Mouse (Mus musculus) neural tube, embryonic 13.5 days (tissue): ENCODE measurements around the gene Hyou1. TPM values are rescaled to one million over a fixed set of nuclear protein-coding genes. Genes with fewer than 3 reads are reported as not detected.

Experiments
- ATAC-seq: fragments of 200-750 bp; cut with Nextera tagmentation; 2 replicates; pipeline ENCODE4 v1.8.0; 2017; ENCODE audit warnings: low read depth, mild to moderate bottlenecking, moderate TSS enrichment, moderate library complexity
- H3K27ac ChIP-seq: fragments of 300-500 bp; sonication (generic); replicated peaks from 2 replicates; pipeline ENCODE4 v1.5.1; 2015; ENCODE audit warnings: moderate library complexity, mild to moderate bottlenecking, inconsistent platforms
- H3K27me3 ChIP-seq: fragments of 300-500 bp; sonication (generic); 2 replicates; pipeline ENCODE4 v1.6.1; 2015; ENCODE audit warnings: mild to moderate bottlenecking, inconsistent platforms
- H3K36me3 ChIP-seq: fragments of 300-500 bp; sonication (generic); 2 replicates; pipeline ENCODE4 v1.6.1; 2015; ENCODE audit warnings: mild to moderate bottlenecking, inconsistent platforms
- H3K4me1 ChIP-seq: fragments of 300-500 bp; sonication (generic); replicated peaks from 2 replicates; pipeline ENCODE4 v1.6.1; 2015; ENCODE audit warnings: inconsistent platforms
- H3K4me2 ChIP-seq: fragments of 300-500 bp; sonication (generic); 2 replicates; pipeline ENCODE4 v1.6.1; 2015; ENCODE audit warnings: inconsistent platforms, mild to moderate bottlenecking, moderate library complexity
- H3K4me3 ChIP-seq: fragments of 300-500 bp; sonication (generic); 2 replicates; pipeline ENCODE4 v1.5.1; 2015; ENCODE audit warnings: mild to moderate bottlenecking, inconsistent platforms
- H3K9ac ChIP-seq: fragments of 300-500 bp; sonication (generic); 2 replicates; pipeline ENCODE4 v1.6.1; 2015; ENCODE audit warnings: moderate library complexity, mild to moderate bottlenecking, inconsistent platforms
- H3K9me3 ChIP-seq: fragments of 300-500 bp; sonication (generic); 2 replicates; pipeline ENCODE4 v1.6.1; 2016; ENCODE audit warnings: inconsistent platforms
- WGBS: fragments of 180-500 bp; shearing (Covaris S2); methylation state at CpG from one replicate; pipeline ENCODE4 v1.1.7; 2015; 5-methylcytosine and 5-hydroxymethylcytosine counted together
- microRNA-seq: library from miRNA; unstranded; fragments of <30 nt; microRNA quantifications from one replicate; pipeline ENCODE4, GENCODE M21; 2016
- polyA plus RNA-seq: library from polyadenylated mRNA; unstranded; fragments of >200 nt; fragmentation: Nextera tagmentation; extraction: Ambion mirVana; gene quantifications from 2 replicates; pipeline ENCODE4 v1.2.1, GENCODE M21; 2015

Hyou1 gene
- polyA plus RNA-seq, 1 experiment from 2014 or later: 26.4 TPM

DNA sequence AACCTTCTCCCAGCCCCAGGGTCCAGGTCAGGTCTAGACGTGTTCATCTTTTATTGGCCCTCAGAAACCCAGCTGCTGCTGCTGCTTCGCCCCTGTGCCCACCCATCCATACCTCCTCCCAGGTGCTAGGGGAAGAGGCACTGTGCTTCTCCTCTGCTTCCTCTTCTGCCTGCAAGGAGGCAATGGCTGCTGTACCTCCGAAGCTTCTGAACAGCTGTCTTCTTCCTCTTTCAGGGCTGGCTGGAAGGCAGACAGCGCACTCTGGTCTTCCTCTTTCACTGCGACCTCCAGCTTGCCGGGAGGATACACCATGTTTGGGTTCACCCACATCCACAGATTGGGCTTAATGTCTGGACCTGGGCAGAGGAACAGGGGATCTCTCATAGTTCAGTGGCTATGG is 56.5 kb downstream of the Hyou1 start:
- no peak for ATAC-seq
- whole genome bisulfite sequencing: 79% methylated on average over 6 of the region's 6 CpGs
- Histone ChIP-seq H3K27ac (no peak overlapping the region), H3K9me3 (no peaks in the 10 kb centered on the region), H3K4me1 (peaks cover 3% of the 10 kb centered on the region), H3K4me3 (no peak overlapping the region), H3K4me2 (no peak overlapping the region), H3K36me3 (no peaks in the 10 kb centered on the region), H3K9ac (no peak overlapping the region), H3K27me3 (no peaks in the 10 kb centered on the region)

DNA sequence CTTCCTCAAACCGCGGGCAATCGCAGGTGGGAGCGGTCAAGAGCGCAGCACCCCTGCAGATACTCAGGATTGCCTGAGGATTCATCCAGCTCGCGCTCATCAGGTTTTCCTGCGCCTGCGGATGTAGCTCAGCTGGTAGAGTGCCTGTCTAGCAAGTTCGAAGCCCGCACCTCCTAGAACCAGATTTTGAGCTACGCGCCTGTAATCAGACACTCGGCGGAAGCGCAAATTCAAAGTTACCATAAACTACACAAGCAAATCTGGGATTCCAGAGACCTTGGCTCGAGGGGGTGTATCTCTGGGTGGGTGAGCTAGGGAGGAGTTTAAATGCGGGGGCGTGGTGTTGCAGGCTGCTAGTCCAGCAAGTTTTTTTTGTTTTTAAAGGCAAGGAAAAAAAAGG is 61.7 kb downstream of the Hyou1 start, which contains the start of gene Foxr1:
Gene Foxr1, minus strand, starts transcription at position 176 of the 400 bp plus-strand sequence.
- H3K27ac ChIP-seq: no peak within 1 kb of the TSS
- no peak within 1 kb of the TSS for H3K4me2 ChIP-seq
- no peaks in the 10 kb centered on the region for H3K4me1 ChIP-seq
- no peak for ATAC-seq
- H3K4me3 ChIP-seq: no peak within 1 kb of the TSS
- no peaks in the 10 kb centered on the region for H3K9me3 ChIP-seq
- H3K36me3 ChIP-seq: no peaks in the 10 kb centered on the region
- H3K9ac ChIP-seq: no peak within 1 kb of the TSS
- no peaks in the 10 kb centered on the region for H3K27me3 ChIP-seq
- 73% methylated on average over 19 of the region's 19 CpGs for WGBS

Small RNA genes lying within 50 kb of the gene (microRNA-seq; reads per million reads assigned to microRNA genes)
- gene Gm44335: not detected
- not detected for gene Mir7085

Other genes with a start within 250 kb of the Hyou1 start
- gene Mcam, start 245.0 kb upstream of the Hyou1 start, polyA plus RNA-seq: 21.0 and 23.6 TPM in 2 replicates
- 20.1 and 21.1 TPM in 2 replicates for gene Cbl, start 145.4 kb upstream of the Hyou1 start, polyA plus RNA-seq
- not detected in 2 replicates for gene Ccdc153, start 138.8 kb upstream of the Hyou1 start, polyA plus RNA-seq
- 0.33 and 0.48 TPM in 2 replicates for gene Pdzd3, start 128.0 kb upstream of the Hyou1 start, polyA plus RNA-seq
- gene Nlrx1, start 110.9 kb upstream of the Hyou1 start, polyA plus RNA-seq: 4.5 and 4.7 TPM in 2 replicates
- gene Abcg4, start 90.9 kb upstream of the Hyou1 start, polyA plus RNA-seq: 21.1 and 22.5 TPM in 2 replicates
- 25.1 and 31.9 TPM in 2 replicates for gene Hinfp, start 73.8 kb upstream of the Hyou1 start, polyA plus RNA-seq
- gene C2cd2l, start 59.2 kb upstream of the Hyou1 start, polyA plus RNA-seq: 22.9 and 28.7 TPM in 2 replicates
- gene Dpagt1, start 53.5 kb upstream of the Hyou1 start, polyA plus RNA-seq: 37.3 and 41.2 TPM in 2 replicates
- 131 TPM in 2 replicates for gene H2afx, start 44.8 kb upstream of the Hyou1 start, polyA plus RNA-seq
- 58.2 and 59.4 TPM in 2 replicates for gene Hmbs, start 35.3 kb upstream of the Hyou1 start, polyA plus RNA-seq
- 36.5 and 39.2 TPM in 2 replicates for gene Vps11, start 17.8 kb upstream of the Hyou1 start, polyA plus RNA-seq
- 62.9 and 71.2 TPM in 2 replicates for gene Slc37a4, start 17.4 kb downstream of the Hyou1 start, polyA plus RNA-seq
- gene Rps25, start 27.6 kb downstream of the Hyou1 start, polyA plus RNA-seq: 1,179 TPM in 2 replicates
- gene Trappc4, start 28.1 kb downstream of the Hyou1 start, polyA plus RNA-seq: 324 and 343 TPM in 2 replicates
- gene Ccdc84, start 39.1 kb downstream of the Hyou1 start, polyA plus RNA-seq: 28.7 and 32.6 TPM in 2 replicates
- gene Foxr1, start 61.6 kb downstream of the Hyou1 start, polyA plus RNA-seq: not detected in 2 replicates
- gene Upk2, start 75.5 kb downstream of the Hyou1 start, polyA plus RNA-seq: not detected in 2 replicates
- 9.4 and 9.6 TPM in 2 replicates for gene Bcl9l, start 103.3 kb downstream of the Hyou1 start, polyA plus RNA-seq
- not detected in 2 replicates for gene Cxcr5, start 182.4 kb downstream of the Hyou1 start, polyA plus RNA-seq
- 15.7 and 17.9 TPM in 2 replicates for gene Ddx6, start 225.4 kb downstream of the Hyou1 start, polyA plus RNA-seq